Mouse (Mus musculus) embryonic facial prominence, embryonic 15.5 days (tissue): ENCODE results near the gene Sar1a. TPM values are rescaled to one million over a fixed set of nuclear protein-coding genes. Genes with fewer than 3 reads are reported as not detected.

Experiments
- ATAC-seq: fragments of 200-750 bp; cut with Nextera tagmentation; 2 replicates; pipeline ENCODE4 v1.8.0; 2017; ENCODE audit warnings: low read depth, moderate TSS enrichment; ENCODE audit not compliant: insufficient number of reproducible peaks, low FRiP score, low TSS enrichment
- H3K27ac ChIP-seq: fragments of 300-500 bp; sonication (generic); replicated peaks from 2 replicates; pipeline ENCODE4 v1.5.1; 2015; ENCODE audit warnings: mild to moderate bottlenecking, inconsistent platforms
- H3K27me3 ChIP-seq: fragments of 300-500 bp; sonication (generic); 2 replicates; pipeline ENCODE4 v1.6.1; 2015; ENCODE audit warnings: inconsistent platforms
- H3K36me3 ChIP-seq: fragments of 300-500 bp; sonication (generic); 2 replicates; pipeline ENCODE4 v1.6.1; 2015; ENCODE audit warnings: mild to moderate bottlenecking, inconsistent platforms
- H3K4me1 ChIP-seq: fragments of 300-500 bp; sonication (generic); 2 replicates; pipeline ENCODE4 v1.6.1; 2015; ENCODE audit warnings: inconsistent platforms
- H3K4me2 ChIP-seq: fragments of 300-500 bp; sonication (generic); replicated peaks from 2 replicates; pipeline ENCODE4 v1.6.1; 2015; ENCODE audit warnings: mild to moderate bottlenecking, inconsistent platforms
- H3K4me3 ChIP-seq: fragments of 300-500 bp; sonication (generic); replicated peaks from 2 replicates; pipeline ENCODE4 v1.5.1; 2015; ENCODE audit warnings: mild to moderate bottlenecking, inconsistent platforms
- H3K9ac ChIP-seq: fragments of 300-500 bp; sonication (generic); 2 replicates; pipeline ENCODE4 v1.6.1; 2015; ENCODE audit warnings: inconsistent platforms
- H3K9me3 ChIP-seq: fragments of 300-500 bp; sonication (generic); replicated peaks from 2 replicates; pipeline ENCODE4 v1.6.1; 2016; ENCODE audit warnings: inconsistent platforms
- WGBS: fragments of 180-500 bp; shearing (Covaris S2); methylation state at CpG from one replicate; pipeline ENCODE4 v1.1.7; 2015; 5-methylcytosine and 5-hydroxymethylcytosine counted together
- polyA plus RNA-seq: library from polyadenylated mRNA; unstranded; fragments of >200 nt; fragmentation: Nextera tagmentation; extraction: Ambion mirVana; gene quantifications from 2 replicates; pipeline ENCODE4 v1.2.1, GENCODE M21; 2015

Sar1a gene
- polyA plus RNA-seq, 1 experiment from 2014 or later, result 284 TPM

DNA sequence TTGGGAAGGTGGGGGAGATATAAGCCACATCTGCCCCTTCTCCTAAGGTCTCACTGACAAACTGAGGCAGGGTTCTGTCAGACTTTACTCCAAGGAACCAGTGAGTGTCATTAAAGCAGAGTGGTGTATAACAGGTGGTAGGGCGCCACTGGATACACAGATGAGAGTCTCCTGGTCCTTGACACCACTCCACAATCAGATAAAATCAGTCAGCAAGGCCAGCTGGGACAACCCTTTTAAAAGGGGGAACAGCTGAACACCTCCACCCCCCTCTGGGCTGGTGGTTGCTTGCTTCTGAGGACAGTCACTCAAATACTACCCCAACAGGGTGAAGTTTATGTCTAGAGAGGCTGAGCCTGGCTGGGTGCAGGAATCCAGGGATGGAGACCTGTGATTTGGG is 57.4 kb downstream of the Sar1a start:
- H3K27ac ChIP-seq, result no peak overlapping the region; the same call in 1 of the 2 replicates
- WGBS, result 74% methylated on average over 1 of the region's 1 CpGs
- H3K9me3 ChIP-seq, result no peaks in the 10 kb centered on the region
- H3K4me1 ChIP-seq, result no peaks in the 10 kb centered on the region
- H3K27me3 ChIP-seq, result no peaks in the 10 kb centered on the region
- H3K36me3 ChIP-seq, result peaks cover 49% of the 10 kb centered on the region
- no peak overlapping the region for H3K4me2 ChIP-seq
- H3K4me3 ChIP-seq, result no peak overlapping the region
- H3K9ac ChIP-seq, result no peak overlapping the region
- ATAC-seq, result no peak

DNA sequence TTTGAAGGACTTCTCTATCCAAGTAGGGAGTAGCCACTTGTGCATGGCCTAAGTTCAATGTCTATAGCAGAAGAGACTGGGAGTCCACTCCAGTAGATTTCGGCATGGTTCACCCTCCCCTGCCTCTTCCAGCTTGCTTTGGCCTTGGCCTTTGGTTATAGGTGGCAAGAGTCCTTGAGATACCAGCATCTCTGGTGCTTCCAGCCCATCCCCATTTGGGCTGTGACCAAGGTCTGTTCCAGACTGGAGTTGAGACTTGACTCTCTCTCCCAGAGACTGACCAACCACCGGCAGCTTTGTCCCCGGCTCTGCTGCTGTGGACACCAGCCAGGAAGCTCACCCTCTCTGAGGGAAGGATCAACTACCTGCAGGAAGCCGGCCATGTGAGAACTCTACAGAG is 58.0 kb downstream of the Sar1a start:
- Histone ChIP-seq H3K9me3 (no peaks in the 10 kb centered on the region), H3K4me2 (no peak overlapping the region), H3K27me3 (no peaks in the 10 kb centered on the region), H3K4me1 (no peaks in the 10 kb centered on the region), H3K4me3 (no peak overlapping the region), H3K27ac (no peak overlapping the region), H3K9ac (no peak overlapping the region), H3K36me3 (peaks cover 55% of the 10 kb centered on the region)
- no peak for ATAC-seq
- WGBS, result 95% methylated on average over 4 of the region's 4 CpGs

DNA sequence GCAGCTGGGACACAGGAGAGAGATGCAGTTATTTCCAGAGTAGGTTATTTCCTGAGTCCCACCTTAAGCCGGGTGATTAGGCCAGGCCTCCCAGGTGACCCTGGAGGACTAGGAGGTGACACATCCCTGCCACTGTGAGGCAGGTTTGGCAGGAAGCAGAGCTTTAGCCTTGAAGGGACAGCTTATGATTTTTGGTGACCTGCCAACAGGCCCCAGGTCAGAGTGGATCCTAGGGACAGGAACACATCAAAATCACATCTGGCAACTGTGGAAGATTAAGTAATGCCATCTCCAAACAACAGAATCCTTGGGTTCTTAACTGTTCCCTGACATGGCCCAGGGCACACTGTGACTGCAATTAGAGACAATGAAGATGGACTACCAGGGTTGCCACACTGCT is 61.2 kb downstream of the Sar1a start:
- Histone ChIP-seq H3K4me2 (no peak overlapping the region), H3K4me1 (no peaks in the 10 kb centered on the region), H3K9ac (no peak overlapping the region), H3K36me3 (peaks cover 87% of the 10 kb centered on the region), H3K4me3 (no peak overlapping the region), H3K27ac (no peak overlapping the region), H3K27me3 (no peaks in the 10 kb centered on the region), H3K9me3 (no peaks in the 10 kb centered on the region)
- ATAC-seq, result no peak
- 92% methylated on average over 1 of the region's 1 CpGs for WGBS

DNA sequence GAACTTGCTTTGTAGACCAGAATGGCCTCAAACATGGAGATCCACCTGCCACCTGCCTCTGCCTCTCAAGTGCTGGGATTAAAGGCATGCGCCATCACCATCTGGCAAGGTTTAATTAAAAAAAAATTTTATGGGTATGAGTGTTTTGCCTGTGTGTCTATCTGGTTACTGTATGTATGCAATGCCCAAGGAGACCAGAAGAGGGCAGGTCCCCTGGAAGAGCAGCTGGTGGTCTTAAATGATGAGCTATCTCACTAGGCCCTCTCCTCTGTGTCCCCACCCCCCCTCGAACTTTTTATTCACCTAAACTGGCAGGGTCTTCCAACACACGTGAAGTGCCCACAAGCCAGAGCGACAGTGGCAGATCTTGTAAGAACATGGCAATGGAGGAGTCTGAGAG is 61.8 kb downstream of the Sar1a start:
- no peaks in the 10 kb centered on the region for H3K9me3 ChIP-seq
- ATAC-seq, result no peak
- H3K4me2 ChIP-seq, result no peak overlapping the region
- no peaks in the 10 kb centered on the region for H3K4me1 ChIP-seq
- no peaks in the 10 kb centered on the region for H3K27me3 ChIP-seq
- H3K36me3 ChIP-seq, result peaks cover 92% of the 10 kb centered on the region
- H3K4me3 ChIP-seq, result no peak overlapping the region
- H3K9ac ChIP-seq, result no peak overlapping the region
- 82% methylated on average over 4 of the region's 4 CpGs for WGBS
- no peak overlapping the region for H3K27ac ChIP-seq

DNA sequence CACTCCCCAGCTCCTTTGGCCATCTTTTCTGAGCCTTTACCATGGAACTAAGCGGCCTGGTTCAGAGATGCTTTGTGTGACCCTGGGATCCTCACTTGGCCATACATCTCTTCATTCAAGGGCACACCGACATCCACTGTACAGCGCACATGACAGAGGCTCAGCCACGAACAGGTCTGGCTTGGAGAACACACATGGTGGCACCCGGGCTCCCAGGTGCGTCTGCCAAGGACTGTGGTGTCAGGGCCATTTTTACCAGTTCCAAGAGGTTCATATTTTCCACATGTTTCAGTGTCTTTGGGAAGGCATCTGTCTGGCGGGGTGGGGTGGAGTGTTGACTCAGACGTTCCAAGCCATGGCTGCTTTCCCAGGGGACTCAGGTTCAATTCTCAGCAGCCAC is 62.2 kb downstream of the Sar1a start:
- Histone ChIP-seq H3K36me3 (peaks cover 97% of the 10 kb centered on the region), H3K27me3 (no peaks in the 10 kb centered on the region)

More for the DNA sequence above, 62.2 kb downstream of the Sar1a start:
- no peak for ATAC-seq
- no peak overlapping the region for H3K4me3 ChIP-seq
- H3K9ac ChIP-seq, result no peak overlapping the region
- H3K27ac ChIP-seq, result no peak overlapping the region
- 90% methylated on average over 8 of the region's 8 CpGs for WGBS
- H3K9me3 ChIP-seq, result no peaks in the 10 kb centered on the region
- H3K4me2 ChIP-seq, result no peak overlapping the region
- no peaks in the 10 kb centered on the region for H3K4me1 ChIP-seq

Other genes starting within 250 kb of the Sar1a start
- gene Eif4ebp2, start 227.6 kb upstream of the Sar1a start, polyA plus RNA-seq, result 66.0 and 66.9 TPM in 2 replicates
- 10.0 and 10.5 TPM in 2 replicates for gene Lrrc20, start 204.5 kb upstream of the Sar1a start, polyA plus RNA-seq
- 0.12 TPM in 1 of 2 replicates, not detected in the other for gene Npffr1, start 84.8 kb upstream of the Sar1a start, polyA plus RNA-seq
- gene Ppa1, start 31.7 kb upstream of the Sar1a start, polyA plus RNA-seq, result 155 and 167 TPM in 2 replicates
- 38.3 and 40.0 TPM in 2 replicates for gene Tysnd1, start 15.2 kb downstream of the Sar1a start, polyA plus RNA-seq
- gene Aifm2, start 35.0 kb downstream of the Sar1a start, polyA plus RNA-seq, result 10.8 and 12.4 TPM in 2 replicates
- 159 and 168 TPM in 2 replicates for gene H2afy2, start 103.8 kb downstream of the Sar1a start, polyA plus RNA-seq